In the genomic region with DNA sequence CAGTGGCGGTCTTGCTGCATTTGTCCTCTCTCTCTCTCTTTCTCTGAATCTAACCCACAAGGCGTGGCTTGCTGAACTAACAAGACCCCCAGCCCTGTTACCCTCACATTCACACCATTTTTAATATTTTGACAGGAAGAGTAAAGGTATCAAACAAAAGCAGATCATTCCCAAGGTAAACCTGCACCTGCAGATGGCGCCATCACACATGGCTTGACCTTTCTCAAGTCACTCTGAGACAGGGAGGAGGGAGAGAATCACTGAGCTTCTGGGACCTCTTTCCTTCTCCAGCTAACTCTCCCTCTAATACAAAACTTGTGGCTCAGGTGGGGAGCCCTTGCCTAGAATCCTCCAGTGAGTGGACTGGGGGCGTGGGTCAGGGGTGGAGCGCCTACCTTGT, we compare ENCODE assay signal across 10 mouse cellular contexts. TPM values are rescaled to one million over a fixed set of nuclear protein-coding genes. Genes with fewer than 3 reads are reported as not detected.
A peak's percentile ranks its signal among the peaks of the same experiment; 100 is the strongest.
DNase-seq lines count a peak whose midpoint lies in the region; ATAC-seq and TF ChIP-seq lines count a peak whose summit lies in the region.
"Had no signal": no experiment of that assay in that cellular context is flagged by ENCODE, and none has a peak within 500 bp of the region (broad histone marks: within the 10 kb centered on the region; RNA-seq: fewer than 3 reads in every experiment).

No protein-coding gene starts in this region.

- no peak overlapping the region for H3K9ac ChIP-seq in heart, adult 2 months (ENCODE audit: low read depth, low read length)
- H3K9ac ChIP-seq: liver, embryonic 15.5 days; stomach, embryonic 15.5 days had no signal

- H3K4me3 ChIP-seq in heart, adult 2 months = no peak overlapping the region
- H3K4me3 ChIP-seq in embryonic facial prominence, embryonic 10.5 days = no peak overlapping the region
- H3K4me3 ChIP-seq: liver, embryonic 15.5 days; stomach, embryonic 15.5 days had no signal

- intact Hi-C loops in heart, adult 2 months (cut with DNase I) = loop anchor here (2.0 kb wide), 1 partner anchor 66 kb away; a partner anchor contains a TSS
- intact Hi-C loops in heart, postnatal 25 days (cut with DNase I) = loop anchor here (10.0 kb wide), 1 partner anchor 416 kb away; no protein-coding TSS in a partner anchor

- no peak for TF ChIP-seq POLR2A in heart, adult 2 months (IDR thresholded peaks at IDR 0.05; ENCODE audit: insufficient read depth, low read depth, low read length)

- no peak overlapping the region for H3K27ac ChIP-seq in heart, adult 2 months
- H3K27ac ChIP-seq in embryonic facial prominence, embryonic 10.5 days (replicated peaks) = no peak overlapping the region
- H3K27ac ChIP-seq: liver, embryonic 15.5 days; stomach, embryonic 15.5 days had no signal

- H3K4me1 ChIP-seq in heart, adult 2 months (ENCODE audit: control insufficient read depth, insufficient read depth, low read length) = no peaks in the 10 kb centered on the region
- no peaks in the 10 kb centered on the region for H3K4me1 ChIP-seq in embryonic facial prominence, embryonic 10.5 days
- H3K4me1 ChIP-seq: liver, embryonic 15.5 days; stomach, embryonic 15.5 days had no signal

- 90% methylated on average over 5 of the region's 5 CpGs for WGBS in heart, adult 2 months
- WGBS in embryonic facial prominence, embryonic 10.5 days = 71% methylated on average over 5 of the region's 5 CpGs

- no peaks in the 10 kb centered on the region for H3K79me2 ChIP-seq in heart, adult 2 months (replicated peaks; ENCODE audit: control insufficient read depth, insufficient read depth, low read length)

- H3K27me3 ChIP-seq in heart, adult 2 months (ENCODE audit: control insufficient read depth, insufficient read depth, low read length) = no peaks in the 10 kb centered on the region
- no peaks in the 10 kb centered on the region for H3K27me3 ChIP-seq in embryonic facial prominence, embryonic 10.5 days (replicated peaks; ENCODE audit: low read depth, poor library complexity, severe bottlenecking)
- H3K27me3 ChIP-seq: liver, embryonic 15.5 days; stomach, embryonic 15.5 days had no signal

- peak; percentile 57; the same call in 1 of the 2 replicates for ATAC-seq in megakaryocyte progenitor cell, adult 5-6 weeks (replicated peaks; ENCODE audit: poor library complexity)
- ATAC-seq in inflammation-experienced regulatory T-cells, adult 6 months = no peak

- peak; percentile 69 for TF ChIP-seq CTCF in heart, adult 2 months (IDR thresholded peaks at IDR 0.05)

- no peak for TF ChIP-seq EP300 in heart, adult 2 months (IDR thresholded peaks at IDR 0.05; ENCODE audit: insufficient read depth, low read depth, low read length)

- no peaks in the 10 kb centered on the region for H3K9me3 ChIP-seq in embryonic facial prominence, embryonic 10.5 days
- H3K9me3 ChIP-seq: liver, embryonic 15.5 days; stomach, embryonic 15.5 days had no signal

- peak in 1 of 2 experiments; percentile 43 for DNase-seq in heart, adult 2 months
- no peak for DNase-seq in heart, postnatal 25 days (ENCODE audit: low spot score)
- peak; percentile 17 for DNase-seq in urinary bladder, postnatal 25 days (ENCODE audit: low spot score)
- no peak for DNase-seq in urinary bladder, postnatal 10 days (ENCODE audit: low spot score)
- peak; percentile 47 for DNase-seq in embryonic facial prominence, embryonic 10.5 days (ENCODE audit: low spot score)
- DNase-seq in urinary bladder, postnatal 36 days (ENCODE audit: low spot score in 2 of 2) = no peak

- no peaks in the 10 kb centered on the region for H3K36me3 ChIP-seq in heart, adult 2 months (ENCODE audit: control insufficient read depth, insufficient read depth, low read length)
- H3K36me3 ChIP-seq in embryonic facial prominence, embryonic 10.5 days (replicated peaks) = peaks cover 79% of the 10 kb centered on the region

RNA-seq across cellular contexts. Expression of a gene that starts 26.0 kb away (rescaled TPM):
- 100 to 1,000 TPM; 140 to 169 TPM for total RNA-seq in heart, adult 2 months (2021)
- 112 and 120 TPM in 2 replicates for polyA plus RNA-seq in heart, adult 2 months (2012; rRNA removed)
- total RNA-seq in heart, postnatal 25 days (2021) = 100 to 1,000 TPM; 116 to 128 TPM
- polyA plus RNA-seq in embryonic facial prominence, embryonic 10.5 days (2016; fragmentation: Nextera tagmentation; extraction: Ambion mirVana) = 83.1 and 84.3 TPM in 2 replicates
- 107 and 116 TPM in 2 replicates for total RNA-seq in megakaryocyte progenitor cell, adult 5-6 weeks (2015)
- total RNA-seq in megakaryocyte progenitor cell, adult 5-6 weeks (2017) = 153 and 165 TPM in 2 replicates
- polyA plus RNA-seq in inflammation-experienced regulatory T-cells, adult 6 months (2017; shearing (Covaris generic)) = 100 to 1,000 TPM; 185 to 341 (median 339) TPM

RNA-seq across cellular contexts. Expression of a gene that starts 30.5 kb away (rescaled TPM):
- total RNA-seq in heart, adult 2 months (2021) = 10 to 100 TPM; 12.4 to 15.2 TPM
- 8.0 and 9.1 TPM in 2 replicates for polyA plus RNA-seq in heart, adult 2 months (2012; rRNA removed)
- 10 to 100 TPM; 13.2 to 14.3 TPM for total RNA-seq in heart, postnatal 25 days (2021)
- 4.0 and 5.0 TPM in 2 replicates for polyA plus RNA-seq in embryonic facial prominence, embryonic 10.5 days (2016; fragmentation: Nextera tagmentation; extraction: Ambion mirVana)
- total RNA-seq in megakaryocyte progenitor cell, adult 5-6 weeks (2015) = 6.3 and 8.0 TPM in 2 replicates
- total RNA-seq in megakaryocyte progenitor cell, adult 5-6 weeks (2017) = 11.1 and 11.7 TPM in 2 replicates
- 1 to 10 TPM; 3.3 to 4.7 (median 4.5) TPM for polyA plus RNA-seq in inflammation-experienced regulatory T-cells, adult 6 months (2017; shearing (Covaris generic))

RNA-seq across cellular contexts. Expression of a gene that starts 41.1 kb away (rescaled TPM):
- 10 to 100 TPM; 47.6 to 56.7 TPM for total RNA-seq in heart, adult 2 months (2021)
- 53.9 and 63.2 TPM in 2 replicates for polyA plus RNA-seq in heart, adult 2 months (2012; rRNA removed)
- total RNA-seq in heart, postnatal 25 days (2021) = 10 to 100 TPM; 56.3 to 56.6 TPM
- polyA plus RNA-seq in embryonic facial prominence, embryonic 10.5 days (2016; fragmentation: Nextera tagmentation; extraction: Ambion mirVana) = 63.6 and 78.0 TPM in 2 replicates
- total RNA-seq in megakaryocyte progenitor cell, adult 5-6 weeks (2015) = 3.6 and 7.6 TPM in 2 replicates
- total RNA-seq in megakaryocyte progenitor cell, adult 5-6 weeks (2017) = 4.3 and 5.6 TPM in 2 replicates
- 1 to 10 TPM in 2 of 3 experiments, under 1 TPM in 1; 0.93 to 2.4 (median 1.1) TPM for polyA plus RNA-seq in inflammation-experienced regulatory T-cells, adult 6 months (2017; shearing (Covaris generic))

RNA-seq across cellular contexts. Expression of a gene that starts 55.0 kb away (rescaled TPM):
- 10 to 100 TPM; 22.9 to 23.9 TPM for total RNA-seq in heart, adult 2 months (2021)
- 71.7 and 72.2 TPM in 2 replicates for polyA plus RNA-seq in heart, adult 2 months (2012; rRNA removed)
- 10 to 100 TPM; 24.5 to 32.5 TPM for total RNA-seq in heart, postnatal 25 days (2021)
- polyA plus RNA-seq in embryonic facial prominence, embryonic 10.5 days (2016; fragmentation: Nextera tagmentation; extraction: Ambion mirVana) = 5.4 and 5.5 TPM in 2 replicates
- total RNA-seq in megakaryocyte progenitor cell, adult 5-6 weeks (2015) = not detected in 2 replicates
- not detected in 2 replicates for total RNA-seq in megakaryocyte progenitor cell, adult 5-6 weeks (2017)
- under 1 TPM in 2 of 3 experiments, not detected in 1; 0.13 to 0.21 TPM for polyA plus RNA-seq in inflammation-experienced regulatory T-cells, adult 6 months (2017; shearing (Covaris generic))

RNA-seq across cellular contexts. Expression of a gene that starts 56.0 kb away (rescaled TPM):
- total RNA-seq in heart, adult 2 months (2021) = 10 to 100 TPM; 62.8 to 70.2 TPM
- 88.7 and 91.3 TPM in 2 replicates for polyA plus RNA-seq in heart, adult 2 months (2012; rRNA removed)
- 10 to 100 TPM; 67.0 to 69.5 TPM for total RNA-seq in heart, postnatal 25 days (2021)
- 109 and 110 TPM in 2 replicates for polyA plus RNA-seq in embryonic facial prominence, embryonic 10.5 days (2016; fragmentation: Nextera tagmentation; extraction: Ambion mirVana)
- 51.8 and 76.5 TPM in 2 replicates for total RNA-seq in megakaryocyte progenitor cell, adult 5-6 weeks (2015)
- 93.7 and 122 TPM in 2 replicates for total RNA-seq in megakaryocyte progenitor cell, adult 5-6 weeks (2017)
- polyA plus RNA-seq in inflammation-experienced regulatory T-cells, adult 6 months (2017; shearing (Covaris generic)) = 10 to 100 TPM; 52.0 to 70.5 (median 54.7) TPM

Comparison
In these comparisons a context has a peak if more than half of its experiments do, and no peak if none do; other contexts are left out.
1. DNase-seq: peak in urinary bladder, postnatal 25 days (single experiment) and embryonic facial prominence, embryonic 10.5 days (single experiment); none in heart, postnatal 25 days (single experiment), urinary bladder, postnatal 10 days (single experiment) and urinary bladder, postnatal 36 days (0 of 2).
2. RNA of a gene that starts 41.1 kb away (total RNA-seq): 47.6 to 56.7 TPM in heart, adult 2 months and 56.3 to 56.6 TPM in heart, postnatal 25 days; 3.6 to 7.6 TPM in megakaryocyte progenitor cell, adult 5-6 weeks; every median in the first group is over 4 times any median in the second.